11 mouse cellular contexts compared by ENCODE assay signal in genomic region chr3:121483266-121484161, GRCm38 (mm10). TPM values are rescaled to one million over a fixed set of nuclear protein-coding genes. Genes with fewer than 3 reads are reported as not detected.
DNase-seq lines count a peak whose midpoint lies in the region; ATAC-seq and TF ChIP-seq lines count a peak whose summit lies in the region.
"Had no signal": no experiment of that assay in that cellular context is flagged by ENCODE, and none has a peak within 500 bp of the region (broad histone marks: within the 10 kb centered on the region; RNA-seq: fewer than 3 reads in every experiment).

No protein-coding gene starts in this region.

- no peak overlapping the region for H3K4me2 ChIP-seq in forebrain, embryonic 13.5 days
- H3K4me2 ChIP-seq in midbrain, embryonic 11.5 days, result no peak overlapping the region
- H3K4me2 ChIP-seq: liver, embryonic 13.5 days had no signal

- DNase-seq in left cerebral cortex, adult 18-20 months (ENCODE audit: low spot score in 2 of 2), result peak; percentile 24 to 44
- no peak for DNase-seq in left cerebral cortex, postnatal 10 days (ENCODE audit: extremely low spot score in 1 of 2, low spot score in 2 of 2)
- peak; percentile 65 for DNase-seq in brain, embryonic 14.5 days (ENCODE audit: low read depth)
- no peak for DNase-seq in midbrain, embryonic 11.5 days (ENCODE audit: low spot score, missing footprints)
- no peak for DNase-seq in spleen, adult 12 weeks (ENCODE audit: low spot score)
- DNase-seq in cerebellum, adult 2 months, result no peak
- DNase-seq in layer of hippocampus, postnatal 36 days, result no peak
- DNase-seq: heart, postnatal 4 days; liver, embryonic 13.5 days had no signal

- 60% methylated on average over 25 of the region's 25 CpGs for WGBS in forebrain, embryonic 13.5 days
- WGBS in midbrain, embryonic 11.5 days, result 58% methylated on average over 25 of the region's 25 CpGs
- 60% methylated on average over 25 of the region's 25 CpGs for WGBS in cerebellum, adult 2 months

- no peak for TF ChIP-seq CTCF in brain, embryonic 14.5 days (IDR thresholded peaks at IDR 0.05; ENCODE audit: borderline replicate concordance, extremely low read depth, insufficient read depth, insufficient read length)
- TF ChIP-seq CTCF in cerebellum, adult 2 months (IDR thresholded peaks at IDR 0.05; ENCODE audit: borderline replicate concordance, insufficient read depth, low read depth, low read length), result no peak

- no peak overlapping the region for H3K4me3 ChIP-seq in forebrain, embryonic 13.5 days
- H3K4me3 ChIP-seq in midbrain, embryonic 11.5 days (ENCODE audit: low read depth, low read length), result no peak overlapping the region
- no peak overlapping the region for H3K4me3 ChIP-seq in cerebellum, adult 2 months (replicated peaks; ENCODE audit: insufficient read depth, low read depth, low read length)
- H3K4me3 ChIP-seq: liver, embryonic 13.5 days; megakaryocyte, embryonic 14.5 days had no signal

- TF ChIP-seq POLR2A in brain, embryonic 14.5 days (IDR thresholded peaks at IDR 0.05; ENCODE audit: borderline replicate concordance, extremely low read depth, insufficient read depth, insufficient read length, poor library complexity, severe bottlenecking), result no peak
- no peak for TF ChIP-seq POLR2A in cerebellum, adult 2 months (IDR thresholded peaks at IDR 0.05; ENCODE audit: borderline replicate concordance, insufficient read depth, low read length)

- intact Hi-C loops in left cerebral cortex, postnatal 10 days (cut with DNase I), result no loop called here

- H3K4me1 ChIP-seq in forebrain, embryonic 13.5 days, result peaks cover 33% of the 10 kb centered on the region
- H3K4me1 ChIP-seq in midbrain, embryonic 11.5 days (ENCODE audit: control insufficient read depth, insufficient read depth, low read length), result peaks cover 35% of the 10 kb centered on the region
- H3K4me1 ChIP-seq in cerebellum, adult 2 months (ENCODE audit: control insufficient read depth, insufficient read depth, low read length), result no peaks in the 10 kb centered on the region

- no peaks in the 10 kb centered on the region for H3K36me3 ChIP-seq in forebrain, embryonic 13.5 days (ENCODE audit: poor library complexity, severe bottlenecking)
- H3K36me3 ChIP-seq in midbrain, embryonic 11.5 days (ENCODE audit: control insufficient read depth, insufficient read depth, low read length), result no peaks in the 10 kb centered on the region
- H3K36me3 ChIP-seq: liver, embryonic 13.5 days had no signal

- 0 out of 2 replicates have a peak overlapping the region, but pooled peaks have one; percentile 5 for H3K27ac ChIP-seq in forebrain, embryonic 13.5 days
- H3K27ac ChIP-seq in midbrain, embryonic 11.5 days (ENCODE audit: low read depth, low read length), result no peak overlapping the region
- H3K27ac ChIP-seq in cerebellum, adult 2 months (ENCODE audit: insufficient read depth, low read length), result no peak overlapping the region
- H3K27ac ChIP-seq: liver, embryonic 13.5 days had no signal

- peaks cover 3% of the 10 kb centered on the region; the same call in 1 of the 2 replicates for H3K27me3 ChIP-seq in forebrain, embryonic 13.5 days
- no peaks in the 10 kb centered on the region for H3K27me3 ChIP-seq in midbrain, embryonic 11.5 days (ENCODE audit: control insufficient read depth, insufficient read depth, low read length)
- no peaks in the 10 kb centered on the region; the same call in 1 of the 2 replicates for H3K27me3 ChIP-seq in cerebellum, adult 2 months (ENCODE audit: control insufficient read depth, insufficient read depth, low read length)
- H3K27me3 ChIP-seq: liver, embryonic 13.5 days had no signal

- no peak overlapping the region for H3K9ac ChIP-seq in forebrain, embryonic 13.5 days
- no peak overlapping the region for H3K9ac ChIP-seq in midbrain, embryonic 11.5 days (ENCODE audit: low read length)
- H3K9ac ChIP-seq: liver, embryonic 13.5 days had no signal

- ATAC-seq in forebrain, embryonic 13.5 days, result no peak
- peak; percentile 19; the same call in 1 of the 2 replicates for ATAC-seq in midbrain, embryonic 11.5 days (ENCODE audit: low FRiP score)

- H3K9me3 ChIP-seq in forebrain, embryonic 13.5 days (replicated peaks), result no peaks in the 10 kb centered on the region
- no peaks in the 10 kb centered on the region for H3K9me3 ChIP-seq in midbrain, embryonic 11.5 days (ENCODE audit: control insufficient read depth, low read length)
- H3K9me3 ChIP-seq: liver, embryonic 13.5 days; megakaryocyte, embryonic 14.5 days had no signal

RNA-seq across cellular contexts. Expression of gene Slc44a3, which starts 48.7 kb away (rescaled TPM):
- total RNA-seq in left cerebral cortex, adult 18-20 months (2021), result not detected
- under 1 TPM in 1 of 2 experiments, not detected in 1; 0.17 TPM for total RNA-seq in left cerebral cortex, postnatal 10 days (2021)
- polyA plus RNA-seq in brain, embryonic 14.5 days (2012; rRNA removed), result 0.19 and 0.29 TPM in 2 replicates
- polyA plus RNA-seq in forebrain, embryonic 13.5 days (2015; fragmentation: Nextera tagmentation; extraction: Ambion mirVana), result 0.39 and 0.57 TPM in 2 replicates
- 0.34 and 0.38 TPM in 2 replicates for polyA plus RNA-seq in midbrain, embryonic 11.5 days (2014; fragmentation: Nextera tagmentation; extraction: Ambion mirVana)
- polyA plus RNA-seq in cerebellum, adult 2 months (2012; rRNA removed), result 0.51 and 0.52 TPM in 2 replicates
- not detected for total RNA-seq in layer of hippocampus, postnatal 36 days (2021)

RNA-seq across cellular contexts. Expression of gene Cnn3, which starts 57.2 kb away (rescaled TPM):
- 10 to 100 TPM; 59.8 to 68.9 TPM for total RNA-seq in left cerebral cortex, adult 18-20 months (2021)
- 10 to 100 TPM; 67.4 to 70.1 TPM for total RNA-seq in left cerebral cortex, postnatal 10 days (2021)
- polyA plus RNA-seq in brain, embryonic 14.5 days (2012; rRNA removed), result 412 and 494 TPM in 2 replicates
- polyA plus RNA-seq in forebrain, embryonic 13.5 days (2015; fragmentation: Nextera tagmentation; extraction: Ambion mirVana), result 770 and 773 TPM in 2 replicates
- 1,158 and 1,201 TPM in 2 replicates for polyA plus RNA-seq in midbrain, embryonic 11.5 days (2014; fragmentation: Nextera tagmentation; extraction: Ambion mirVana)
- 170 and 177 TPM in 2 replicates for polyA plus RNA-seq in cerebellum, adult 2 months (2012; rRNA removed)
- 100 to 1,000 TPM in 1 of 2 experiments, 10 to 100 TPM in 1; 98.4 to 111 TPM for total RNA-seq in layer of hippocampus, postnatal 36 days (2021)

Comparison
In these comparisons a context has a peak if more than half of its experiments do, and no peak if none do; other contexts are left out.
1. DNase-seq: peak in left cerebral cortex, adult 18-20 months (2 of 2) and brain, embryonic 14.5 days (single experiment); none in left cerebral cortex, postnatal 10 days (0 of 2), midbrain, embryonic 11.5 days (single experiment), spleen, adult 12 weeks (single experiment), cerebellum, adult 2 months (0 of 2) and layer of hippocampus, postnatal 36 days (0 of 2).